Mouse (Mus musculus) hindbrain, postnatal 0 days (tissue): ENCODE results near the gene Farsa. TPM values are rescaled to one million over a fixed set of nuclear protein-coding genes. Genes with fewer than 3 reads are reported as not detected.
A peak's percentile ranks its signal among the peaks of the same experiment; 100 is the strongest.

Experiments used
- ATAC-seq: fragments of 200-750 bp; cut with Nextera tagmentation; 2 replicates; pipeline ENCODE4 v1.8.0; 2017; ENCODE audit warnings: mild to moderate bottlenecking, moderate TSS enrichment, moderate library complexity
- DNase-seq: peaks from one replicate; pipeline ENCODE4 v3.0.0-alpha.2; 2015; ENCODE audit warnings: low spot score
- H3K27ac ChIP-seq: fragments of 300-500 bp; sonication (generic); 2 replicates; pipeline ENCODE4 v1.5.1; 2014; ENCODE audit warnings: mild to moderate bottlenecking
- H3K27me3 ChIP-seq: fragments of 300-500 bp; sonication (generic); 2 replicates; pipeline ENCODE4 v1.6.1; 2014; ENCODE audit warnings: low read length, mixed read lengths; ENCODE audit not compliant: insufficient read depth
- H3K36me3 ChIP-seq: fragments of 300-500 bp; sonication (generic); 2 replicates; pipeline ENCODE4 v1.6.1; 2014; ENCODE audit warnings: low read length, mixed read lengths; ENCODE audit not compliant: insufficient read depth
- H3K4me1 ChIP-seq: fragments of 300-500 bp; sonication (generic); 2 replicates; pipeline ENCODE4 v1.6.1; 2014; ENCODE audit warnings: antibody characterized with exemption, low read length, mixed read lengths; ENCODE audit not compliant: insufficient read depth
- H3K4me2 ChIP-seq: fragments of 300-500 bp; sonication (generic); 2 replicates; pipeline ENCODE4 v1.6.1; 2014; ENCODE audit warnings: low read depth, mild to moderate bottlenecking, low read length, moderate library complexity, mixed read lengths
- H3K4me3 ChIP-seq: fragments of 300-500 bp; sonication (generic); 2 replicates; pipeline ENCODE4 v1.5.1; 2014; ENCODE audit warnings: low read length
- H3K9ac ChIP-seq: fragments of 300-500 bp; sonication (generic); replicated peaks from 2 replicates; pipeline ENCODE4 v1.6.1; 2014; ENCODE audit warnings: mild to moderate bottlenecking, low read length, moderate library complexity, mixed read lengths
- H3K9me3 ChIP-seq: fragments of 300-500 bp; sonication (generic); 2 replicates; pipeline ENCODE4 v1.6.1; 2016; ENCODE audit warnings: low read length, mixed read lengths
- CTCF ChIP-seq: IDR thresholded peaks from 2 replicates; pipeline ENCODE4 v1.5.1; 2016; ENCODE audit warnings: antibody characterized with exemption, control low read depth, low read depth
- WGBS: fragments of 180-500 bp; shearing (Covaris S2); extraction: QIAGEN DNeasy Blood & Tissue Kit; methylation state at CpG from one replicate; pipeline ENCODE4 v1.1.7; 2014; 5-methylcytosine and 5-hydroxymethylcytosine counted together
- polyA plus RNA-seq: library from polyadenylated mRNA; unstranded; fragments of >200 nt; fragmentation: Nextera tagmentation; extraction: Ambion mirVana; gene quantifications from 2 replicates; pipeline ENCODE4 v1.2.1, GENCODE M21; 2015
- total RNA-seq: library from RNA; depleted of rRNA; stranded (reverse); fragments of >200 nt; gene quantifications from 2 replicates; pipeline ENCODE4 v1.2.3, GENCODE M21; 2014

Farsa gene
- total and polyA plus RNA-seq, 2 experiments from 2014 or later: 86.1 to 89.8 TPM

DNA sequence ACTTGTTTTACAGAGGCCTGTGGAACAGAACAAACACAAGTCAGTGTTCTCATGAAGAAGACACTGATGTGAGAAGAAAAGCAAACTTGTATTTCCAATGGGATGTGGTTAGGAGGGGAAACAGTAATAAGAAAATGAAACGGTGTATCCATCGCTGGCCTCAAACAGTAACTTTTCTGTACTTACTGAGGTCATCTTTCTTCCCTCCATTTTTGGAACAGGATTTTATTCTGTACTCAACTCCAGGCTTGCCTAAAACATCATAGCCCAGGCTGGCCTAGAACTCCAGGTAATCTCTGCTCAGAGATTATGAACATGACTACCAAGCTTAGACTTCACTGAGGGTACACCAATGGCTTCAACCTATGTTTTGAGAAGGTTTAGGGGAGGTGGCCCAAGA lies 17.4 kb upstream of the Farsa start:
- WGBS: 93% methylated on average over 2 of the region's 2 CpGs
- Histone ChIP-seq H3K4me3 (peak overlapping the region; percentile 81), H3K36me3 (peaks cover 60% of the 10 kb centered on the region), H3K4me1 (peaks cover 4% of the 10 kb centered on the region; the same call in 1 of the 2 replicates), H3K9me3 (no peaks in the 10 kb centered on the region), H3K9ac (peak overlapping the region; percentile 85; the same call in 1 of the 2 replicates), H3K27me3 (no peaks in the 10 kb centered on the region), H3K4me2 (peak overlapping the region; percentile 84), H3K27ac (peak overlapping the region; percentile 94; the same call in 1 of the 2 replicates)
- ATAC-seq (no peak), DNase-seq (no peak)
- TF ChIP-seq CTCF: no peak

DNA sequence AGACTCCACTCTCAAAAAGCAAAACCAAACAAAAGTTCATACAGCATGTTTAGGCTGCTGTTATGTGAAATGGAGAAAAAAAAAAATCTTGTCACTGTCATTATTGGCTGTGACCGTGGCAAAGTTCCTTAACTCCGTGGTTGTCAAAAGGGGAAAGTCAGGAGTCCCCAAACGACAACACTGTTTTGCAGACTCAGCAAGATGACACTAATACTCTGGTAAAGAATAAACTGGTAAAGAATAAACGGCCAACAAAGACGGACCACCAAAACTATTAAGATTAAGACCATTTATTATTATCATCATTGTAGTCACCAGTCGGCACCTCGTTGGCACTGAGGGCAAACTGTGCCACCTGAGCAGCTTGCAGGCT lies 16.9 kb upstream of the Farsa start:
- Histone ChIP-seq H3K4me2 (peak overlapping the region; percentile 84), H3K9ac (peak overlapping the region; percentile 85), H3K36me3 (peaks cover 60% of the 10 kb centered on the region), H3K4me1 (peaks cover 7% of the 10 kb centered on the region), H3K9me3 (no peaks in the 10 kb centered on the region), H3K27ac (peak overlapping the region; percentile 94), H3K27me3 (no peaks in the 10 kb centered on the region), H3K4me3 (peak overlapping the region; percentile 81)
- TF ChIP-seq CTCF: no peak
- ATAC-seq: no peak
- 4% methylated on average over 7 of the region's 7 CpGs for WGBS
- no peak for DNase-seq

DNA sequence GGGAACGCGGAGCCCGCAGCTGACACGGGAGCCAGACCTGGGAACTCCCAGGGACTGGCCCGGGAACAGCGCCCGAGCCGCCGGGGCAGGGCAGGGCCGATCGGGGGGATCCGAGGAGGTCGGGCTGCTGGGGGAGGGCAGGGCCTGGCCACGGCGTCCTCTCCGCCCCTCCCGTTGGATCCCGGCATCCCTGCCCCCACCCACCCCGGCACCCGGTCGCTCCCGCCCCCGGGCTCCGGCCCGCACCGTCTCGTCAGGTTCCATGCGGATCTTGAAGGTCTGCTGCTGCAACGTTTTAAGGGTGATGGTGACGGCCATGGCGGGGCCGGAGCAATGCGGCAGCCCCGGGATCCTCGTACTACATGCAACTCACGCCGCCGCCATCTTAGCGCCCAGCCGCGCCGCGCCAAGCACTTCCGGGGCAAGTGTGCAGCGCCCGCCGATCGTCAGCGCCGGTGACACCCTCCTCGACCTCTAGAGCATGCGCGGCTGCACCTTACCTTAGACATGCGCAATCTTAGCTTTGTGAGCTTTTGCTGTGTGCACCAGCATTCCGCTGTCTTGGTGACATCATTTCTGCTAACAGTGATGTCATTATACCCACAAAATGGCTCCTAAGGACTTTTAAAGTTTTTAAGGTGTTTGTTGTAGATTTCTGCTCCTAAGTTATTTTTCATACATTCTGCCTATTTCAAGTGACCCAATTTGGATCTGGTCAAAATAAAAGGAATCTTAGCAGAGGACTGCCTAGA lies 16.4 kb upstream of the Farsa start, which contains the start of gene Rad23a:
Gene Rad23a, minus strand, starts transcription at position 418 of the 752 bp plus-strand sequence.
- TF ChIP-seq CTCF: no peak
- H3K27ac ChIP-seq: peak within 1 kb of the TSS; percentile 94
- H3K4me1 ChIP-seq: peaks cover 12% of the 10 kb centered on the region
- DNase-seq: peak; percentile 98
- no peaks in the 10 kb centered on the region for H3K9me3 ChIP-seq
- H3K4me3 ChIP-seq: peak within 1 kb of the TSS; percentile 81
- H3K9ac ChIP-seq: peak within 1 kb of the TSS; percentile 85
- H3K36me3 ChIP-seq: peaks cover 60% of the 10 kb centered on the region
- ATAC-seq: peak; percentile 97
- peak within 1 kb of the TSS; percentile 84 for H3K4me2 ChIP-seq
- WGBS: under 1% methylated on average over 47 of the region's 55 CpGs
- no peaks in the 10 kb centered on the region for H3K27me3 ChIP-seq

DNA sequence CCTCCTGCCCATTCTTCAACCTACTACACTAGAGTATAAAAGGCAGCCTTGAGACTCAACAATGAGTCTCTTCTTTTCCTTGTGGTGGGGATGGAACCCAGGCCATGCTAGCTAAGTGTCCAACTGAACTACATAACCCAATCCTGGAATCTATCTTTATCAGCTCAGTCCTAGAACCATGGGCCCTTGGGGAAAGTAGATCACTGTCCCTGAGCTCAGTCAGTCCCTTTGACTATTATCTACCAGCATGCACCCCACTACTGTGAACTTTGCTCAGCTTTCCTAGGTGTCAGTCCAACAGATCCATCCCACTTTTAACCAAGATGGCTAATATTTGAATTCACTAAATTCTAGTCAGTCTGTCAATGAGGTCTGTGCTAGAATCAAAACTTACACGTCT lies 15.3 kb upstream of the Farsa start:
- H3K4me2 ChIP-seq: no peak overlapping the region
- peaks cover 13% of the 10 kb centered on the region for H3K4me1 ChIP-seq
- DNase-seq: no peak
- H3K9ac ChIP-seq: no peak overlapping the region
- no peaks in the 10 kb centered on the region for H3K9me3 ChIP-seq
- H3K27ac ChIP-seq: peak overlapping the region; percentile 94; the same call in 1 of the 2 replicates
- H3K4me3 ChIP-seq: no peak overlapping the region
- 74% methylated on average over 1 of the region's 1 CpGs for WGBS
- no peaks in the 10 kb centered on the region for H3K27me3 ChIP-seq
- peaks cover 60% of the 10 kb centered on the region for H3K36me3 ChIP-seq
- no peak for TF ChIP-seq CTCF
- no peak for ATAC-seq

DNA sequence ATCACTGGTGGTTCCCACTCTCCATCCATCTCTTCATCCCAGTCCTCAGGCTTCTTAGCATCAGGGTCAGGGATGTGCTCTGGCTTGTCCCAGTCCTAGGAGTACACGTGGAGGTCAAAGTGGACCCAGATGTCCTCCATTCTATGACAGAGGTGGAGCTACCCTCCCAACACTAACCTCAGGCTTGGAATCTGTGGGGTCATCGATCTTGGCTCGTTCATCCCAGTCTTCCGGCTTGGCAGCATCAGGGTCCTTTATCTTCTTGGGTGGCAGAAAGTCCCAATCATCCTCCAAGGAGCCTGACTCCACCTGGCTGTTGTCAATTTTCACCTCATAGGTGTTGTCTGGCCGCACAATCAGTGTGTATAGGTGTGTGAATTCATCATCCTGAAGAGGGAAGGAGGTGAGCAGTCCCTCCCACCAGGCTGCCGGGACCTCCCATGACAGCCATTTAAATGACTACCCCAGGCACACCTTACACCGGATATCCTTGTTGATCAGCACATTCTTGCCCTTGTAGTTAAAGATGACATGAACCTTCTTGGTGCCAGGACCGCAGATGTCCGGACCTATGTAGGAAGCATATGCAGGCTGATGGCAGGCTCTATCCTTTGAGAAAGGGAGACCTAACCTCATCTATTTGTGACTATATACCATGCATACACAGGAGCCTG lies 12.3 kb upstream of the Farsa start:
- DNase-seq: no peak
- Histone ChIP-seq H3K27me3 (no peaks in the 10 kb centered on the region), H3K4me3 (peak overlapping the region; percentile 94), H3K9me3 (no peaks in the 10 kb centered on the region), H3K9ac (peak overlapping the region; percentile 92; the same call in 1 of the 2 replicates), H3K4me1 (peaks cover 10% of the 10 kb centered on the region), H3K36me3 (peaks cover 41% of the 10 kb centered on the region), H3K27ac (no peak overlapping the region), H3K4me2 (peak overlapping the region; percentile 89)
- no peak for ATAC-seq
- no peak for TF ChIP-seq CTCF
- WGBS: 89% methylated on average over 9 of the region's 9 CpGs

DNA sequence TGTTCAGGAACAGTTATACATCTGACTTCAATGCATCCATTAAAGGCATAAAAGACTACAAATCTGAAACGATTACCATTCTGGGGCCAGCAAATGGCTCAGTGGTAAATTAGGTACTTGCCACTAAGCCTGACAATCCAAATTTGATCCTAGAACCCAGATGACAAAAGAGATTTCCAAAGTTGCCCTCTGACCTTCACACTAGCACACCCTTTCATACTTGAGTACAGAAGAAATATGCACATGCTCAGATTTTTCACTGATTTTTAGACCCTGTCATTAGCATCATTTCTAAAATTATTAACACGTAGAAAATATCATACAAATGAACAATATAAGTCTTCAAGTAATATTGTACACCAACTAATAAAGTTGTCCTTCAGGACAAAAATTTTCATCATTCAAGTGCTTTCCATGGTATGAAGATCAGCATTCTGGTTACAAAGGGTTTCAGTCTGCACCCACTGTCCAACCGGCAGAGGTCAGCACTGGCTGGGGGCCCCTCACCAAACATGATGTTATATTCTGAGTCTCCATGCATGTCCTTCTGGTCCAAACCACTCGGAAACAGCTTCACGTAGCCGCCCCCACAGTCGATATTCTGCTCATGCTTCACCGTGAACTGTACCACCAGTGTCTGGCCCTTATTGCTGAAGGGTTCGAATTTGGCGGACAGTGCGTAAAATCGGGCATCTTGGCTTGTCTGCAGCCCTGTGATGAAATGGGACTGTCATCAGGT lies 11.3 kb upstream of the Farsa start:
- 12% methylated on average over 12 of the region's 12 CpGs for WGBS
- no peaks in the 10 kb centered on the region for H3K27me3 ChIP-seq
- peak overlapping the region; percentile 92 for H3K9ac ChIP-seq
- DNase-seq (peak; percentile 71), ATAC-seq (no peak)
- peak overlapping the region; percentile 89 for H3K4me2 ChIP-seq
- TF ChIP-seq CTCF: peak; percentile 69
- peak overlapping the region; percentile 89 for H3K27ac ChIP-seq
- peaks cover 41% of the 10 kb centered on the region for H3K36me3 ChIP-seq
- peak overlapping the region; percentile 94 for H3K4me3 ChIP-seq
- peaks cover 9% of the 10 kb centered on the region for H3K4me1 ChIP-seq
- H3K9me3 ChIP-seq: no peaks in the 10 kb centered on the region
